Mouse (Mus musculus) embryonic facial prominence, embryonic 14.5 days (tissue): ENCODE measurements around the gene Vapb. TPM values are rescaled to one million over a fixed set of nuclear protein-coding genes. Genes with fewer than 3 reads are reported as not detected.

Experiments
- ATAC-seq: fragments of 200-750 bp; cut with Nextera tagmentation; 2 replicates; pipeline ENCODE4 v1.8.0; 2017; ENCODE audit warnings: low read depth, moderate number of reproducible peaks, moderate TSS enrichment
- DNase-seq: peaks from one replicate; pipeline ENCODE4 v3.0.0-alpha.2; 2015; ENCODE audit warnings: low spot score
- H3K27ac ChIP-seq: fragments of 300-500 bp; sonication (generic); replicated peaks from 2 replicates; pipeline ENCODE4 v1.5.1; 2014; ENCODE audit warnings: low read depth, mild to moderate bottlenecking, low read length, moderate library complexity
- H3K27me3 ChIP-seq: fragments of 300-500 bp; sonication (generic); replicated peaks from 2 replicates; pipeline ENCODE4 v1.6.1; 2014; ENCODE audit warnings: low read length; ENCODE audit not compliant: control insufficient read depth, insufficient read depth
- H3K36me3 ChIP-seq: fragments of 300-500 bp; sonication (generic); 2 replicates; pipeline ENCODE4 v1.6.1; 2014; ENCODE audit warnings: low read length, mixed read lengths; ENCODE audit not compliant: control insufficient read depth, insufficient read depth
- H3K4me1 ChIP-seq: fragments of 300-500 bp; sonication (generic); 2 replicates; pipeline ENCODE4 v1.6.1; 2014; ENCODE audit warnings: antibody characterized with exemption, low read length; ENCODE audit not compliant: control insufficient read depth, insufficient read depth
- H3K4me2 ChIP-seq: fragments of 300-500 bp; sonication (generic); 2 replicates; pipeline ENCODE4 v1.6.1; 2014; ENCODE audit warnings: low read depth, mild to moderate bottlenecking, low read length, moderate library complexity, mixed read lengths
- H3K4me3 ChIP-seq: fragments of 300-500 bp; sonication (generic); 2 replicates; pipeline ENCODE4 v1.5.1; 2014; ENCODE audit warnings: low read depth, mild to moderate bottlenecking, low read length
- H3K9ac ChIP-seq: fragments of 300-500 bp; sonication (generic); 2 replicates; pipeline ENCODE4 v1.6.1; 2014; ENCODE audit warnings: low read depth, mild to moderate bottlenecking, low read length, moderate library complexity, mixed read lengths
- H3K9me3 ChIP-seq: fragments of 300-500 bp; sonication (generic); 2 replicates; pipeline ENCODE4 v1.6.1; 2016; ENCODE audit warnings: low read length; ENCODE audit not compliant: control insufficient read depth
- WGBS: fragments of 180-500 bp; shearing (Covaris S2); extraction: QIAGEN DNeasy Blood & Tissue Kit; methylation state at CpG from one replicate; pipeline ENCODE4 v1.1.7; 2014; 5-methylcytosine and 5-hydroxymethylcytosine counted together
- polyA plus RNA-seq: library from polyadenylated mRNA; unstranded; fragments of >200 nt; fragmentation: Nextera tagmentation; extraction: Ambion mirVana; gene quantifications from 2 replicates; pipeline ENCODE4 v1.2.1, GENCODE M21; 2014

The Vapb gene
- polyA plus RNA-seq, 1 experiment from 2014 or later, result 12.9 TPM

DNA sequence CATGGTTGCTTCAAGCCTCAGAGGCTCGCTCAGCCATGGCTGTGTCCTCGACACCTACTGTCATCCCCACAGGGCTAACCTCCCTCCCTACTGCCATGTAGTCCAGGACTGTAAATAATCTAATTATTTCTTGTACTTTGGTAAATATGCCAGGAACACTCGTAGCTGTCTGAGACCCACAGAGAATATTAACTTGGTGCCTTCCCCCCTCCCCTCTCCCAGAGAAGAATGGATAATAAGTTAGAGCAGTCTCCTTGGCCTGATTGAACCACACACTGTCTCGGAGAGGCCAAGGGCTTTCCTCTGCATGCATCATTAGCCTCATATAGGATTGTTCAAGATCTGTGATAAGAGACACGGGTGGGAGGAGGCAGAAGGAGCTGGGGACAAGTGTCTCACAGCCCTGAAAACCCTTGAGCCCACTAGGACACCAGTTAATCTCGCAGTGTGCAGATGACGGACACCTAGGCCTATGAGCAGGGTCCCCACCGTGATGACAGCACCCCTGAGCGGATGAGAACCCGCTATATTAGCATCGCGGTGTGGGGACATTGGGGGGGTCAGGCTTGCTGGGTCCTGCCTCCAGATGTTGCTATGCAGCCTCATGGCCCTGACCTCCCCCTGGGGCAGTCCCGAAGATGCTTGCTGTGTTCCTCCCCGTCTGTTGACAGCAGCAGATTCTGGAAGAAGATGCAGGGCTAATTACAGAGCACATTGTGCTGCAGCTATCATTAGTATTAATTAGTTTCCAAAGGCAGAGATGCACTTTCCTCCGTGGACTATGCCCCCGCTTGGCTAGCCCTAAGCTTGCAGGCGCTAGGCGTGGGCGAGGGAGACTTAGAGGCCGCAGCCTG is 54.8 kb downstream of the Vapb start:
- Histone ChIP-seq H3K27ac (0 out of 2 replicates have a peak overlapping the region, but pooled peaks have one; percentile 12), H3K4me3 (no peak overlapping the region), H3K9me3 (0 out of 2 replicates have a peak, but pooled peaks cover 5% of the 10 kb centered on the region), H3K4me1 (peaks cover 27% of the 10 kb centered on the region), H3K9ac (no peak overlapping the region), H3K4me2 (no peak overlapping the region), H3K36me3 (no peaks in the 10 kb centered on the region), H3K27me3 (no peaks in the 10 kb centered on the region)
- 72% methylated on average over 20 of the region's 20 CpGs for WGBS
- DNase-seq, result no peak
- ATAC-seq, result no peak

DNA sequence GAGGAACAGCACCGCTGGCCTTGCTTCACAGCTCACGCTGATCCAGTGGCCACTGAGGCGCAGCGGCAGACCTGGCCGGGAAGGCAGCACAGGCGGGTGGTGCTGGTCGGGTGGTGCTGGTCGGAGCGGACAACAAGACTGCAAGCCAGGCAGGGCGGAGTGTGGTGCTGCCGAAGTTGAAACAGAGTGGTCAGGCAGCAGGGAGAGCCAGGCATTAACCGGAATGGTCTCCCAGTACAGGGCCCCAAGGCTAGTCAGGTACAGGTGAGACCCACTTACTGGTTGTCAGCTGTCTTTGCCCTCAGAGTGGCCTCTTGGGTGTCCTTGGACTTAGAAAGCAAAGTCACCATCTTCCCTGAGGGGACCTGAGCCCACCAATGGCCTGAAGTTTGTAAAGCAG is 56.7 kb downstream of the Vapb start:
- peaks cover 27% of the 10 kb centered on the region for H3K4me1 ChIP-seq
- 91% methylated on average over 12 of the region's 12 CpGs for WGBS
- no peak overlapping the region for H3K4me3 ChIP-seq
- DNase-seq, result no peak
- no peaks in the 10 kb centered on the region for H3K27me3 ChIP-seq
- ATAC-seq, result no peak
- H3K9me3 ChIP-seq, result no peaks in the 10 kb centered on the region
- H3K36me3 ChIP-seq, result no peaks in the 10 kb centered on the region
- H3K27ac ChIP-seq, result no peak overlapping the region
- no peak overlapping the region for H3K9ac ChIP-seq
- no peak overlapping the region for H3K4me2 ChIP-seq

DNA sequence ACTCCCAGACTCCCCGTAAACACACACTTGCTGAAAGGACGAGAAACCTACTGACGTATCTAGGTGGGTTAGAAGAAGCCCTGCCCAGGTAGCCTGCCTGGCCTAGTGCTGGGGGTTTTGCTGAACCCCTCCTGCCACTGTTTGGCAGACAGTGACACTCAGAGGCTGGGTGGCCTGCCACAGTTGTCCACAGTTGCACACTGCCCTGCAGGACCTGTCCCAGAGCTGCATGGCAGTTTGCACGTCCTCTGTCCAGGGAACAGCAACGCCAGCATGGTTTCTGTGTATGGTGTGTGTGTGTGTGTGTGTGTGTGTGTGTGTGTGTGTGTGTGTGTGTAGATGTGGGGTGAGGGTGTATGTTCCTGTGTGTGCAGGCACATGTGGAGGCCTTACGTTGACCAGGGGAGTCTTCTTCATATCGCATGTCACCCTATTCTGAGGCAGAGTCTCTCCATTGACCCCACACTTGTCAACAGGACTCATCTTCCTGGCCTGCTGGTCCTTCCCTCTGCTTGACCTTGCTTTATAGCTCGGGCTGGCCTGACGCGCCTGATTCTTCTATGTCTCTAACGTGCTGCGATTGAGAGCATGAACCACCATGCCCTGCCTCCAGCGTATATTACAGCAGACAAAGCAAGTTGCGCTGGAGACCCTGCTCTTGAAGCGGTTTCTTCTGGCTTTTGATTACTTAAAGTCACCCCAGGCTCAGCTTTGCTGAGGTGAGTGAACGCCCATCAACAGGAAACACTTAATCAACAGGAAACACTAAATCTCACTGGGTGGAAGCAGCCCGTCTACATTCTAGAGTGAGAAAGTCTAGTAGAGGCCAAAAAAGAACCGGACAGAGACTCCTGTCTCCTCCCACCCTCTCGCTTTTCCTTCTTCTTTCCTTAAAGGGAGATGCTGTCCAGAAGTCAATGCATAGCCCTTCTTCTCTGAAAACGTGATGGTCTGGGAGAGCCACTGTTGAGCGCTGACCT is 57.5 kb downstream of the Vapb start:
- H3K27me3 ChIP-seq, result no peaks in the 10 kb centered on the region
- no peaks in the 10 kb centered on the region for H3K9me3 ChIP-seq
- ATAC-seq (no peak), DNase-seq (no peak)
- no peak overlapping the region for H3K4me3 ChIP-seq
- H3K36me3 ChIP-seq, result no peaks in the 10 kb centered on the region
- no peak overlapping the region for H3K27ac ChIP-seq
- WGBS, result 75% methylated on average over 21 of the region's 21 CpGs
- no peak overlapping the region for H3K9ac ChIP-seq
- peaks cover 27% of the 10 kb centered on the region for H3K4me1 ChIP-seq
- H3K4me2 ChIP-seq, result no peak overlapping the region

DNA sequence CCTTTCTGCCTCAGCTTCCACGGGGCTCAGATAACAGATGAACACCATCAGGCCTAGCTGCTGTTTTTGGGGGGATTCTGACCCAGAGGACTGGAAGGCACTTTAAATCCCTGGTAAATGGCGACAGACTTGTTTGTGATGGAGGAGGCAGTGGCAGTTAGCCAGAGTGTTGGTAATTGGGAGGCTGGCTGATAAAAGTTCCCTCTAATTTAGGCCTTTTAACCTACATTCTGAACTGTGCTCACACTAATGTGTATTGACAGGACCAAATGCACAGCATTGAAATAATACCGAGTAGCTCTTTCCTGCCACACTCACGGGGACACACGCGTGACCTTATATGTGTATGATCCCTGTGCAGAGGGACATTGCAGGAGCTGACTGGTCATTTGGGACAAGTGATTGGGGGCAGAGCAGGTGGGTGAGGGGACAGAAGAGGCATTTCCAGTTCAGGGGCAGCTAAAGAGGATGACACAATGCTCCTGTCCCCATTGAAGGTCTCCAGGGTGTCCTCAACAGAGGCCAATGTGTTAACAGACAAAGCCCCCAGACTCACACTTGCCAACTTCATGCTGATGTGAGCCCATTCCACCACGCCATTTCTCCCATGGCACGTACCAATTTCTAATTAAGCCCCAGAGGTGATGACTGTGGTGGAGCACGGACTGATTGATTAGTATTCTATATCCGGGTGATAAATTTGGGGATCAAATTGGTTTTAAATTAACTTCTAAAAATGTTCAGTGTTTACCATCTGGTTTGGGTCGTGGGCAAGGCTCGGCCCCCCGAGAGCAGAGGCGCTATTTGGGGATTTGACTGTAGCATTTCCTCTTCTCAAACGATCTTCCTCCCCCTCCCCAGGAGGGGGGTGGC is 58.7 kb downstream of the Vapb start:
- ATAC-seq, result no peak
- no peaks in the 10 kb centered on the region for H3K9me3 ChIP-seq
- no peak overlapping the region for H3K9ac ChIP-seq
- H3K4me2 ChIP-seq, result no peak overlapping the region
- no peaks in the 10 kb centered on the region for H3K36me3 ChIP-seq
- H3K4me1 ChIP-seq, result peaks cover 21% of the 10 kb centered on the region
- no peak for DNase-seq
- H3K27me3 ChIP-seq, result no peaks in the 10 kb centered on the region
- no peak overlapping the region for H3K4me3 ChIP-seq
- H3K27ac ChIP-seq, result no peak overlapping the region
- 65% methylated on average over 15 of the region's 15 CpGs for WGBS

DNA sequence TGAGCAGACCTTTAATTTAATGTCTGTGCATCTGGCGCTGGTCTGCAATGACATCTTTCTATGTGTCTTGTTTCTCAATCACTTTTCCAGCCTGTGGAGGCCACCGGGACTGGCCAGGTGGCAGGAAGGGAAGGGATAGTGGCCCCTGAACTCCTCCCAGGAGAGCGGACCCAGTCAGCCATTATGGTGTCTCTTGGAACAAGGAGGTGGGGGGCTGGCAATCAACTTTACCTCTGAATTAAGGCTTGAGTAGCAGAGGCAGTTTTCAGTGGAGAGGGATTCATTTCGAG is 59.3 kb downstream of the Vapb start:
- ATAC-seq, result no peak
- 55% methylated on average over 4 of the region's 4 CpGs for WGBS

DNA sequence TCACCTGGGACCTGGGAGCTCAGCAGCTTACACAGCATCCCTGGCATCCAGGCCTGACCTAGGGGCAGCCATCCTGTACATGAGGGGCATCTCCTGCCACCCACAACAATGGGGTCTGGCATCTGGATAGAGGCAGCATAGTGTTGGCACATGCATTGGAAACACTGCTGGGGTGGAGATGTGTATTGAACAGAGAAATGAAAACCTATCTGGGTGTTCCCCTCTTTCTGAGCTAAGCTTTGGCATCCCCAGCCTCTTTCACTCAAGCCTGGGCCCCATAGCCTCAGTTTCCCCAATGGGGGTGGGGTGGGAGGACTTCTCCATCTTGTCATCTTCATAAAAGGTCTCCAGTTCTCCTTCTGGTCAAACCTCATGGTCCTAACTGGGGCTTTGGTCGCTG is 62.2 kb downstream of the Vapb start:
- H3K27me3 ChIP-seq, result no peaks in the 10 kb centered on the region
- no peak overlapping the region for H3K4me3 ChIP-seq
- H3K36me3 ChIP-seq, result no peaks in the 10 kb centered on the region
- H3K9me3 ChIP-seq, result no peaks in the 10 kb centered on the region
- no peak overlapping the region for H3K9ac ChIP-seq
- no peak overlapping the region for H3K4me2 ChIP-seq
- H3K27ac ChIP-seq, result no peak overlapping the region
- H3K4me1 ChIP-seq, result peaks cover 20% of the 10 kb centered on the region
- DNase-seq (no peak), ATAC-seq (no peak)
- 79% methylated on average over 1 of the region's 1 CpGs for WGBS

More for the DNA sequence above, 59.3 kb downstream of the Vapb start:
- H3K36me3 ChIP-seq, result no peaks in the 10 kb centered on the region
- H3K9ac ChIP-seq, result no peak overlapping the region
- no peaks in the 10 kb centered on the region for H3K27me3 ChIP-seq
- peaks cover 24% of the 10 kb centered on the region for H3K4me1 ChIP-seq
- H3K27ac ChIP-seq, result no peak overlapping the region
- no peak overlapping the region for H3K4me3 ChIP-seq
- no peak for DNase-seq
- H3K9me3 ChIP-seq, result no peaks in the 10 kb centered on the region
- H3K4me2 ChIP-seq, result no peak overlapping the region

DNA sequence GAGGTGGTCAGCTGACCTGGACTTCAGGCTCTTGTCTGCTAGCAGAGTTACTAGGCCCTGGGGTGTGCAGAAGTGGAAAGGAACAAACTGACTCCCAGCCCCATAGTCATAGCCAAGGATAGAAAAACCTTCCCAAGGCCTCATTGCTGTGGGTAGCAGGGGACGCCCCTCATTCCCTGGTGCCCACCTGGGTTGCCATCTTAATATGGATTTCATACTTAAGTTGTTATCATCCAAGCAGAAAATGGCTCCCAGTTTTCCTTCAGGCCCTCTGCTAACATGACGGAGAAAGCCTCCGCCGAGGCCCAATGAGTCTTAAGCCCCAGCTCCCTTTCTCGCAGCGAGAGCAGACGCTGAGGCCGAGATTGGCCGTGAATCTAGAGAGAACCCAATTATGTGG is 63.3 kb downstream of the Vapb start:
- H3K4me1 ChIP-seq, result peaks cover 20% of the 10 kb centered on the region
- ATAC-seq, result no peak
- H3K27me3 ChIP-seq, result no peaks in the 10 kb centered on the region
- no peak for DNase-seq
- WGBS, result 69% methylated on average over 9 of the region's 9 CpGs
- no peaks in the 10 kb centered on the region for H3K9me3 ChIP-seq
- no peak overlapping the region for H3K4me3 ChIP-seq
- no peaks in the 10 kb centered on the region for H3K36me3 ChIP-seq
- H3K9ac ChIP-seq, result no peak overlapping the region
- 0 out of 2 replicates have a peak overlapping the region, but pooled peaks have one; percentile 28 for H3K27ac ChIP-seq
- no peak overlapping the region for H3K4me2 ChIP-seq

DNA sequence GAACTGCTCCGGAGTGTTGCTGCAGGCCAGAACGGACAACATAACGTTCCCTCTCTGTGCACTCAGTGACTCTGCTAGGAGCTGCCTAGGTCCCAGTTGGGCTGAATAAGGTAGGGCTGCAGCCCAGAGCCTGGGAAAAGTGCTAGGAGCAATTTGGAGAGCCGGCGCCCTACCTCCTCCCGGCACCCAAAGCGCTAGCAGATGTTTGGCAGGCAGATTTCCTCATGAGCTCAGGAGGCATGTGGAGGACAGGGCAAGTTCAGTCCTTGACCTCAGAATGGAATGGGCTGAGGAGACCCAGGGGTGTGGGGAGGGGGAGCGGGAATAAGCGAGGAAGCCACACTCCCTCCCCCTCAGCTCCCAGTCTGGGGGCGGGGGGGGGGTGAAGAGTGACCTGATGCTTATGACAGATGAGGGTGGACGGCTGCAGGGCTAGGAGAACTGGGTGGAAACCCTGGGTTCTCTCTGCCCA is 64.1 kb downstream of the Vapb start:
- Histone ChIP-seq H3K27ac (peak overlapping the region; percentile 63), H3K9me3 (no peaks in the 10 kb centered on the region), H3K4me3 (no peak overlapping the region), H3K27me3 (no peaks in the 10 kb centered on the region), H3K4me2 (no peak overlapping the region), H3K4me1 (peaks cover 18% of the 10 kb centered on the region), H3K9ac (no peak overlapping the region), H3K36me3 (no peaks in the 10 kb centered on the region)
- DNase-seq (peak; percentile 86), ATAC-seq (peak; percentile 81)
- WGBS, result 34% methylated on average over 11 of the region's 11 CpGs
